Mouse (Mus musculus) left cerebral cortex, postnatal 25 days (tissue): ENCODE data around the gene Stc2. TPM values are rescaled to one million over a fixed set of nuclear protein-coding genes. Genes with fewer than 3 reads are reported as not detected.

Source experiments
- DNase-seq, 2 experiments: peaks; one replicate each; pipeline ENCODE4 v3.0.0; 2022; ENCODE audit warnings: low spot score in 2 of 2, mixed read lengths in 1 of 2
- intact Hi-C: fragments of 180-260 bp; cut with DNase I; formaldehyde crosslinking; loops from one replicate; pipeline ENCODE4 v1.15.1; 2025
- total RNA-seq, 2 experiments: library from RNA; stranded (reverse); gene quantifications; 2 replicates each; pipeline ENCODE4 v1.2.3; 2021

The Stc2 gene
- total RNA-seq, 2 experiments from 2014 or later: 1.2 to 1.6 TPM

DNA sequence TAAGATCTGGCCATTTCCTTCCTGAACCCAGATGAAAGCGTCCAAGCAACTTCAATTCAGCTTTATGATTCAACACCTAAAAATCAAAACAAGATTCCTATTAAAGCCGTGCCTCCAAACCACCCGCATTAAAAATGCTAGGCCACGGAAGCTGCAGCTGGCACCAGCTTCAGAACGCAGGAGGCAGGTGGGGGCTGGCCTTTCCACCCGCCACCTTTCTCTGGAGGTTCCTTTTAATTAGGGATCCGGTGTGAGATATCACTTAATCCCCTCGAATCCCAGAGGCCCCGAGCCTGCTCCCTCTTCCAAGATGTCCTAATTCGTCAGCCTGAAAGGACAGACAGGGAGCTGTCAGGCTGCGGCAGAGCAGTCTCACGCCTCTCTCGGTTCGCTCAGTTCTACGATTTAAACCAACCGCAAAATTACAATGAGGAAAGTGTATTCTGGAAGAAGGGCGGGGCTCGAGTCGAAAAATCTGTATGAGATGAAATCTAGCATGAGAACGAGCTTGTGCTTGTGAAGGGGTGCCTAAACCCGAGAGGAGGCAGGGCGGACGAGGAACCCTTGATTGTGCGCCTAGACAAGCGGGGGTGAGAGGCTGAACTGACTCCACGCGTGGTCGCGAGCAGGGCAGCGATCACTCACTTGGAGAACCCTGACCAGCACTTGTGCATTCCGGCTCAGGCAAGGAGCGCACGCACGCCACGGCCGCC is 1.5 kb downstream of the Stc2 start:
- intact Hi-C loops: loop anchor here (2.0 kb wide), 1 partner anchor 236 kb away; no protein-coding TSS in a partner anchor
- DNase-seq: peak in 1 of 2 experiments; percentile 64

DNA sequence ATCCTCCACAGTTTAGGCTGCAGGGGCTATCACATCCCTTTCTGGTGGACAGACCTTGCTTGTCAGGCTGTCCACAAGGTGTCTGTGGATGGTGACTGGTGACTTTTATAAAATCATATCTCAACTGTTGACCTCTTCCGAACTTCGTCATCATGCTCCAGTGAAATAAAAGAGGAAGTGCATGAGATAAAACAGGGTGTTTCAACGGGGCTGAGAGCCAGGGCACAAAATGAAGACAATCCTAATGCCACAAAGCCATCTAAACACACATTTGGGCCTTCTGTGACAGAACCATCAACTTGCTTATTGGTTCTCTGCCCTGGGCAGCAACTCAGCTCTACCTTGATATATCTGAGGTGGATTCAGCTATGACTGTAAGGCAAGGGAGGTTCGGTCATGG is 3.0 kb downstream of the Stc2 start:
- intact Hi-C loops: no loop called here
- no peak for DNase-seq

DNA sequence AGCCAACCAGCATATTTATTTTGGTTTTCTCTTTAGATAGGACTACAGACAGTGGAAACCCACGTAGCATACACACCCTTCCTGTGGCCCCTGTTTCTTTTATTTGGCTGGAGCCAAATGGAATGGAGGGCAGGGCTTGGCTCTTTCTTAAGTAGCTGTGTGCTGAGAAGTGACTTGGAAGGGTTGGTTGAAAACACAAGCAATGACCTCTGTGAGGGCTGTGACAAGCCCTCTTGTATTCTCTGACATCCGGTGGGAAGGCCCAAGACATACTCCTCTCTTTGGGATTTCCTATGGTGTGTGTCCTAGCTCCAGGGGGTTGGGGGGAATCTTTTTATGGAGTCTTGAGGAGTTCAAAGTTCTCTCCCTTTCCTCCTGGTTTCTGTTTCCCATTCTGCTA is 3.5 kb downstream of the Stc2 start:
- intact Hi-C loops: no loop called here
- no peak for DNase-seq

DNA sequence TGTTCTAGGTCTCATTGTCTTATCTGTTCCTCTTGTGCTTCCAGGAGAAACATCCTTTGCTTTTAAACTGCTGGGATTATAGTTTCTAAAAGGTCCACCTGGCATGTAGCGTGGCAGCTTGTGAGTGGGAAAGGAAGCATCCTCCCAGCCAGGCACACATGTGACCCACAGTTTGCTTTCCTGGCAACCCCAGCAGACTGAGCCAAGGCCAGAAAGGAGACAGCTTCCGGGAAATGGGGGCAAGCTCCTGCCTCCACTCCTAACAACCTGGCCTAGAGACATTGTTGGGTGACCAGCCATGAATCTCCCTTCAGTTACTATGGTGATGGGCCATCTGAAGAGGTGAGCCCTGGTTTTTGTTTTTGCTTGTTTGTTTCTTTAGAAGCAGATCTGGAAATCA is 3.9 kb downstream of the Stc2 start:
- intact Hi-C loops: no loop called here
- no peak for DNase-seq

DNA sequence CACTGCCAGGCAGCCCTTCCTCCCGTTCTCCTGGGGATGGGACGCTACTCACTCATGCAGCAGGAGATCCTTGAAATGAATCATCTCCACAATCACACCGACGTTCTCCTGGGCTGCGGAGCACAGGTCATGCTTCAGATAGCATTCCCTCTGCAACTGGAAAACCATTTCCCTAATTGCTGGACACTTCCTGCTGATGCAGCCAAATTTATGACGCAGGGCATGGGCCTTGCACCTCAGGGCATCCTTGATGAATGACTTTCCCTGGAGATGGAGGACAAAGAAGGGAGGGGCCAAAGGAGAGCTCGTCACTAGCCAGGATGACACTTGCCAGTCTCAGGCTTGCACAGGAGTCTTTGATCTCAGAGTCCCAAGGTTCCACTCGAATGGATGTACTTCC is 4.6 kb downstream of the Stc2 start:
- intact Hi-C loops: no loop called here
- DNase-seq: no peak

DNA sequence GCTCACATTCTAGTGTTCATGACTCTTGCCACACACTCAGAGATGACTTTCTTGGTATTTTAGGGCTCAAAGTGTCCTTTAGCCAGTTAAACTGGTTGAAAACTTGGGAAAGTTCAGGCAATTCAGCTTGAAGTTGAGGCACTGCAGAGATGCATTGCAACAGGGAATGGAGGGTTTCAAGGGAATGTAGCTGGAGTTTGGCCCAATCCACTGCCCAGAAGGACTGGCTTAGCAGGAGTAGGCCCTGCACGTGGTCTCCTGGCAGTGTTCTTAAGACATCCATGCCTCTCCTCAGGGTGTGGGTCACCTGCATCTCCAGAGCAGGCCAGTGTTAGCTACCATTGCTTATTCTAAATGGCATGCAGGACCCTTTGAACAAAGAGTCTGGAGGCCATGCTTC is 7.0 kb downstream of the Stc2 start:
- DNase-seq: no peak
- intact Hi-C loops: no loop called here

DNA sequence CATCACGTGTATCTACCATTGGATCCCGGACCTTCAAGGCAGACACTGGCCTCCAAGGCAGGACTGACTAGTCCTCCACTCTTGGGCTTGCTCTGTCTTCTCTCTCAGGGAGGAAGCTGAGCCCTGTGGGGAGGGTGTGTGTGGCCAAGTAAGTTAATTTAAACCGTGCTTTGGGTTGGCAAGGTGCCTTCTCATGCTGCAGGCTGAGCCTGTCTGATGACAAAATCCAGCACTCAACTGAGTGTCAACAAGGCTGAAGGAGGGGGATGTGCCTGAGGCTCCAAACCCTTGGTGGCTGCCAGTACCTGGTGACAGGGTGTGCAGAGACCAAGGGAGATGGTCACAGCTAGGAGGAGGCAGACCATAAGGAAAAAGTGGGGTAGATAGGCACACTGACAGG is 7.5 kb downstream of the Stc2 start:
- no peak for DNase-seq
- intact Hi-C loops: no loop called here

DNA sequence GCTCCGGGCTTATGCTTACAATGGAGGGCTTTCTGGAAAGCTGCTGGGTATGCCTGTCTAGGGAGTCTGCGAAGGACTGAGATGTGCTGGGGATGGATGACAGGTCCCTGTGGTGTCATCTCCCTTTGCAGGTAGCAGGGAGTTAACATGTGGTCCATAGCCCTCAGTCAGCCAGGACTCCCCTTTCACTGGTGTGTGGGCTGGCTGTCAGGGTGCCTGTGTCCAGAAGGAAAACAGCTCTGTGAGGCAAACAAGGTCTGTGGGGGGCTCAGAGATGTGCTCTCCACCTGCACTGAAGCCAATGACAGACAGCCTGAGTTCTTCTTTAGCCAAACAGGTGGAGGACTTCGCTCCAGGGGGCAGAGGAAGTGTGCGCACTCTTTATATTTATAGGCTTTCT is 8.8 kb downstream of the Stc2 start:
- DNase-seq: no peak
- intact Hi-C loops: no loop called here

DNA sequence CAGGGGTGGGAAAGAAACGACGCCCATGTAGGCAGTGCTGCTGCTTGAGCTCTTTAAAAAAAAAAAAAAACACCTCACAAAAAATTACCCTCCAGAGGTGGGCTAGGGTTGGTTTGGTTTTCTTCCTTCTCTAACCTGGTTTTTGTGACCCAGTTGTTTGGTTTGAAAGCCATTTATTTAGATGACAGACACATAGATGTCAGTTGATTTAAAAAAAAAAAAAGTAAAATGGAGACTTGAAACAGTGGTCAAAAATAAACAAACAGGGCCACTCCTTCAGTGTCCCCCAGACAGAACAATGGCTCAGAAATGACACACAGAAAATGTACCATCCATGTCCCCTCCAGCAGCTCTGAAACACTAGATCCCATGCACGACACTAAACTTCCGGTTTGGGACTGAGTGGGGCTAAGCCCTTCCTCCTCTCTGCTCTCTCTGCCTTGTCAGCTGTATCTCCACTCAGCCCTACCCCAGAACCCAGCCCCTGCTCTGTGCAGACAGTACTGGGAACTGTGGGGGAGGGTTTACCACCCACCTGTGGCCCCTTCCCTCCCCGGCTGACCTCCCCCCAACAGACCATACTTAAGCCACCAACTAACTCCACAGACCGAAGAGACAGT is 10.5 kb downstream of the Stc2 start:
- DNase-seq: no peak

DNA sequence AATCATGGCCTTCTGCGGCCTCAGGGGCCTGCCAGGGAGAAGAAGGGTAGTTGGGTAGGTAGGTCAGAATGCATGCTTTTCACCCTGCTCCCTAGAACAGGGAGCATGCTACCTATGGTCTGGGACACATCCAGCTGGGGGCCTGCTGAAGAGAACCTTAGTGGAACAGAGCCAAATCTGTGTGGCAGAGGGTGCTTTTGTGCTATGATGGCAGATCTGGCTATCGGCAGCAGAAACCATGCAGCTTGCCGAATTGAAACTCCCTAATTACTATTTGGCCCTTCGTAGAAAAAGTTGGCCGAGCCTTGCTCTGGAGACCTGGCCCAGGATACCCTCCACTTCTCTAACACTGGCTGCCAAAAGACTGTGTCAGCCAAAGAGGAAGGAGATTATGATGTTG is 11.4 kb downstream of the Stc2 start:
- intact Hi-C loops: no loop called here
- DNase-seq: no peak

More for the DNA sequence above, 10.5 kb downstream of the Stc2 start:
- intact Hi-C loops: no loop called here

DNA sequence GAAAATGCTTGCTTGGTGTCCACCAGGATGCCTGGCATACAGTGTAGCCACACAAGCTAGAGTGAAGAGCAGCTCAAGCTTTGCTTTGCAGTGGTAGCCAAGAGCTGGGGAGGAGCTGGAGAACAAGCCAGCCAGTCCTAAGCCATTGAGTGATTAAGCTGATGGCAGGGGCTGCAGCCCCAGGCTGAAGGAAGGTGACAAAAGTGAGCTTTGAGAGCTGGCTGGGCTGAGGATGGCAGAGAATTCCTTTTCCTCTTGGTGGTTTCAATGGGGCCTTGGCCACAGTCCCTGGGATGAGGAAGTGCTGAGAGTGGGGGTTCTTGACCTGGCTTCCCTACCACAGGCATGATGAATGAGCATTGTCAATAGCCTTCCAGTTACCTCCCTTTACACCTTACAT is 13.0 kb downstream of the Stc2 start:
- intact Hi-C loops: no loop called here
- no peak for DNase-seq

DNA sequence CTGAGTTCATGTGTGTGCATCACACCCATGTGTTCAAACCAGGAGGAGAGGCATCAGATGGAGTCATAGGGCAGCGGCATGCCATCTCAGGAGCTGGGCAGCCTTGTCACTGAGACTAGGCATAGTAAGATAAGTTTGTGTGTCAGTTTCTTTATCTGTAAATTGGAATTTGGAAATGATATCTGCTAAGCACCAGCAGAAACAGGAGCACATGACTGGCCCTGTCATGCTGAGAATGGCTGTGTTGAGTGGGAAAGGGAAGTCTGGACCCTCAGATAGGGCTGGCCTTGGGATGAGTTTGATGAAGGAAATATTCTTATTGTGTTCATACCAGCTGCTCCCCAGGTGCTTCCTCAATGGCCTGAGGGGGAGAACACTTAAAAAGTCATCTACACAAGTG is 14.1 kb downstream of the Stc2 start:
- intact Hi-C loops: no loop called here

DNA sequence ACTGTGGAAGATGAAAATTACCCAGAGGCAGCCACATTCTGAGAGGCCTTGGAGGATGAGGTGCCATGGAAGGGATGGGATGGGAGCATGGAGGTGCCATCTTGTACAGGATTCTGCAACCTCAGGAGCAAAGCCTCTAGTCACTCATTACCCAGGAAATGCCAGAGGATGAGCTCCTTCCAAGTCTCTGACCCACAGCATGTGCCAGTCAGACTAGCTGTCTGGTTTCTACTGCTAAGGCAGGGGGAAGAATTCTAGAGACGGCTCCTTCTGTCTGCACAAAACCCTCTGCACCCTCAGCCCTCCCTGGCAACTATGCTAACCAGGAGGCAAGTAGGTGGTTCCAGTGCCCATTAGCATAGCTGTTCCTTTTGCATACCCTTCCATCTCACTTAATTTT is 15.4 kb downstream of the Stc2 start:
- no peak for DNase-seq
- intact Hi-C loops: no loop called here

More for the DNA sequence above, 14.1 kb downstream of the Stc2 start:
- DNase-seq: no peak

Other genes with a start within 250 kb of the Stc2 start
- gene Gm17332, start 187.6 kb downstream of the Stc2 start, total RNA-seq: not detected